ENCODE assay signal across 8 mouse cellular contexts in genomic region chr6:58640333-58641018, GRCm38 (mm10). TPM values are rescaled to one million over a fixed set of nuclear protein-coding genes. Genes with fewer than 3 reads are reported as not detected.
DNase-seq lines count a peak whose midpoint lies in the region; ATAC-seq and TF ChIP-seq lines count a peak whose summit lies in the region.

No protein-coding gene starts in this region.

- H3K79me2 ChIP-seq in heart, adult 2 months (replicated peaks; ENCODE audit: control insufficient read depth, insufficient read depth, low read length) = no peaks in the 10 kb centered on the region

- H3K4me3 ChIP-seq in embryonic facial prominence, embryonic 12.5 days = peak overlapping the region; percentile 61
- H3K4me3 ChIP-seq in heart, adult 2 months = peak overlapping the region; percentile 47

- peak overlapping the region; percentile 76 for H3K4me2 ChIP-seq in embryonic facial prominence, embryonic 12.5 days (replicated peaks)

- no peak for TF ChIP-seq EP300 in heart, adult 2 months (IDR thresholded peaks at IDR 0.05; ENCODE audit: insufficient read depth, low read depth, low read length)

- no peaks in the 10 kb centered on the region for H3K27me3 ChIP-seq in embryonic facial prominence, embryonic 12.5 days
- no peaks in the 10 kb centered on the region for H3K27me3 ChIP-seq in heart, adult 2 months (ENCODE audit: control insufficient read depth, insufficient read depth, low read length)

- TF ChIP-seq POLR2A in heart, adult 2 months (IDR thresholded peaks at IDR 0.05; ENCODE audit: insufficient read depth, low read depth, low read length) = peak; percentile 71

- peak; percentile 99 for ATAC-seq in embryonic facial prominence, embryonic 12.5 days (ENCODE audit: insufficient number of reproducible peaks, insufficient read depth, low FRiP score, low TSS enrichment)
- peak; percentile 56; the same call in 1 of the 2 replicates for ATAC-seq in monocyte, adult 5-6 weeks (replicated peaks; ENCODE audit: insufficient number of reproducible peaks, low FRiP score, low TSS enrichment, poor library complexity, severe bottlenecking)

- H3K9ac ChIP-seq in embryonic facial prominence, embryonic 12.5 days = peak overlapping the region; percentile 74
- peak overlapping the region; percentile 98 for H3K9ac ChIP-seq in heart, adult 2 months (ENCODE audit: low read depth, low read length)

- no peaks in the 10 kb centered on the region for H3K36me3 ChIP-seq in embryonic facial prominence, embryonic 12.5 days
- H3K36me3 ChIP-seq in heart, adult 2 months (ENCODE audit: control insufficient read depth, insufficient read depth, low read length) = peaks cover 9% of the 10 kb centered on the region

- intact Hi-C loops in heart, adult 2 months (cut with DNase I) = no loop called here

- under 1% methylated on average over 50 of the region's 50 CpGs for WGBS in embryonic facial prominence, embryonic 12.5 days
- under 1% methylated on average over 50 of the region's 50 CpGs for WGBS in heart, adult 2 months

- H3K27ac ChIP-seq in embryonic facial prominence, embryonic 12.5 days = no peak overlapping the region
- peak overlapping the region; percentile 81 for H3K27ac ChIP-seq in heart, adult 2 months

- peak; percentile 70 for DNase-seq in A20 (ENCODE audit: low read depth, low spot score)
- DNase-seq in adrenal gland, postnatal 36 days = peak; percentile 87 to 90
- DNase-seq in heart, adult 2 months = peak; percentile 86 to 87
- DNase-seq in kidney, adult 8-10 months = peak; percentile 77 to 79
- peak; percentile 91 for DNase-seq in liver
- DNase-seq in spleen, postnatal 36 days (ENCODE audit: low spot score in 2 of 2) = peak; percentile 60 to 65

- H3K4me1 ChIP-seq in embryonic facial prominence, embryonic 12.5 days = peaks cover 4% of the 10 kb centered on the region; the same call in 1 of the 2 replicates
- peaks cover 10% of the 10 kb centered on the region for H3K4me1 ChIP-seq in heart, adult 2 months (ENCODE audit: control insufficient read depth, insufficient read depth, low read length)

- no peaks in the 10 kb centered on the region for H3K9me3 ChIP-seq in embryonic facial prominence, embryonic 12.5 days

- TF ChIP-seq CTCF in heart, adult 2 months (IDR thresholded peaks at IDR 0.05) = peak; percentile 52

RNA-seq across cellular contexts. Expression of gene Abcg2, which starts 56.2 kb away (rescaled TPM):
- 10 to 100 TPM; 26.9 to 36.5 TPM for total RNA-seq in adrenal gland, postnatal 36 days (2021)
- 54.2 and 61.9 TPM in 2 replicates for polyA plus RNA-seq in embryonic facial prominence, embryonic 12.5 days (2016; fragmentation: Nextera tagmentation; extraction: Ambion mirVana)
- total RNA-seq in heart, adult 2 months (2021) = 10 to 100 TPM; 27.4 to 30.7 TPM
- polyA plus RNA-seq in heart, adult 2 months (2012; rRNA removed) = 12.8 and 19.4 TPM in 2 replicates
- 6.2 to 42.4 TPM (median 34.1 TPM) in 3 replicates for total RNA-seq in monocyte, adult 5-6 weeks (2017)
